Mouse (Mus musculus): Measurements from ENCODE around the gene Gm15127. TPM values are rescaled to one million over a fixed set of nuclear protein-coding genes. Genes with fewer than 3 reads are reported as not detected.
"Not testable (repeated sequence)": the region's sequence is repeated elsewhere in the genome, so short reads cannot be mapped to it uniquely, and the experiment has no call there.

The Gm15127 gene
- polyA plus RNA-seq (2015; fragmentation: Nextera tagmentation; extraction: Ambion mirVana): not detected in 2 replicates

DNA sequence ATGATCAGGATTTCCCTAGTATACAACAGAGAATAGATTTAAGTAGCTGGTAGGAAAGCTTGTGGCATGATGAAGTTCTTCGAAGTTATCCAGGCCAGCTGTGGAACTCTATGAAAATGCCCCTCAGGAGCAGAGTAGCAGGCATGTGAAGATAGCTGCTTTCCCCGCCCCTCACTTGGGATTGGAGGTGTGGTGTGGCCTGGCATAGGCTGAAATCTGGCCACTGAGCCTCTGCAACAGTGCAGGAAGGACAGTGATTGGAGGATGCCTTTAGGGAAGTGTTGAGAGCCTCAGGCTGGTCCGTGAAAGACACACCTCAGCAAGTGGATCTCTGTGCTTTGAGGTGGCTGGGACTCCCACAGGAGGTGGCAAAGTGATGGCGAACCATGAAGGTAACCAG lies at the start of gene Gm15127:
TSS of gene Gm15127 (plus strand) at position 301 of the 400 bp plus-strand sequence.
- H3K4me1 ChIP-seq (ENCODE audit: insufficient read depth); DNase-seq; ATAC-seq; H3K27me3 ChIP-seq (ENCODE audit: insufficient read depth, low read length); H3K36me3 ChIP-seq (replicated peaks; ENCODE audit: insufficient read depth, low read length); H3K9ac ChIP-seq (replicated peaks); H3K4me2 ChIP-seq (ENCODE audit: low read depth, low read length); H3K9me3 ChIP-seq (ENCODE audit: low read length); H3K4me3 ChIP-seq (ENCODE audit: low read depth, low read length); H3K27ac ChIP-seq (ENCODE audit: low read depth): not testable (repeated sequence)
- WGBS (ENCODE audit: insufficient replicate concordance): 83% methylated on average over 1 of the region's 4 CpGs

DNA sequence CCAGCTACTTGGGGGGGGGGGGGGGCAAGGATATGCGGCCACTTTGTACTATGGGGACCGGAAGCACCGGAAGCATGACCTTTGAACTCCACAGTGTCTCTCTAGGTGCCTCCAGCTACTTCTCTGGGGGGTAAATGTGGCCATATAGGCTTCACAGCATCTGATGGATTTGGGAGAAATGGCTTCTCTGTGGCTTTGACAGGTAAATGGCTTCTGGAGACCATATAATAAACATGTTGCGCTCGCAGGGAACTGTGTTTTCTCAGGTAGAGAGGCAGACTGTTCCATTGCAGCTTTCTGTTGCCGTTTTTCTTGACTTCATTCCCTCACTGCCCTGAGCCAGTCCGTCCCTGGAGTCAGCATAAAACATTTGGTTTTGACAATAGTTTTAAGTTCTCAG lies 48.3 kb upstream of the Gm15127 start, which contains the start of gene Gm8334:
TSS of gene Gm8334 (minus strand) at position 101 of the 400 bp plus-strand sequence.
- H3K27ac ChIP-seq (ENCODE audit: low read depth); H3K9ac ChIP-seq (replicated peaks); H3K9me3 ChIP-seq (ENCODE audit: low read length); H3K4me3 ChIP-seq (ENCODE audit: low read depth, low read length); H3K36me3 ChIP-seq (replicated peaks; ENCODE audit: insufficient read depth, low read length); H3K27me3 ChIP-seq (ENCODE audit: insufficient read depth, low read length); H3K4me2 ChIP-seq (ENCODE audit: low read depth, low read length); ATAC-seq; H3K4me1 ChIP-seq (ENCODE audit: insufficient read depth); DNase-seq: not testable (repeated sequence)
- 82% methylated on average over 3 of the region's 7 CpGs for WGBS (ENCODE audit: insufficient replicate concordance)

DNA sequence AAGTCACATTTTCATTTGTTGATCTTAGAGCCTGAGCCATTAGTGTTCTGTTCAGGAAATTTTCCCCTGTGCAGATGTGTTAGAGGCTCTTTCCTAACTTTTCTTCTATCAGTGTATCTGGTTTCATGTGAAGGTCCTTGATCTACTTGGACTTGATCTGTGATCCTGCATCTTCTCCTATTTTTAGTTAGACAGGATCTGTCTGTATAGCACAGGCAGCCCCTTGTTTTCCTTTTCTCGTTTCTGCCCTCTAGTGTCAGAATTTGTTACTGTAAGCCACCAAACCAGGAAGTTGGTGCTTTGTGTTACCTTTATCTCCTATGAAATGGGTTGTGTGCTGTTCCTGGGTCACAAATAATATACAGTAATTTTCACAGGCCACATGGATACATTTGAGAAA lies 12.9 kb downstream of the Gm15127 start:
- DNase-seq; H3K9ac ChIP-seq (replicated peaks); H3K4me1 ChIP-seq (ENCODE audit: insufficient read depth); H3K27ac ChIP-seq (ENCODE audit: low read depth); H3K4me2 ChIP-seq (ENCODE audit: low read depth, low read length); H3K4me3 ChIP-seq (ENCODE audit: low read depth, low read length); ATAC-seq; H3K9me3 ChIP-seq (ENCODE audit: low read length); H3K36me3 ChIP-seq (replicated peaks; ENCODE audit: insufficient read depth, low read length); H3K27me3 ChIP-seq (ENCODE audit: insufficient read depth, low read length): not testable (repeated sequence)
- WGBS (ENCODE audit: insufficient replicate concordance): 7% methylated on average over 1 of the region's 1 CpGs

Other genes with a start within 250 kb of the Gm15127 start
- not detected in 2 replicates for gene Gm15114, start 174.6 kb upstream of the Gm15127 start, polyA plus RNA-seq (2015; fragmentation: Nextera tagmentation; extraction: Ambion mirVana)
- gene Gm8334, start 48.4 kb upstream of the Gm15127 start, polyA plus RNA-seq (2015; fragmentation: Nextera tagmentation; extraction: Ambion mirVana): not detected in 2 replicates
- not detected in 2 replicates for gene Luzp4, start 194.0 kb downstream of the Gm15127 start, polyA plus RNA-seq (2015; fragmentation: Nextera tagmentation; extraction: Ambion mirVana)

Measured in liver, postnatal 0 days (tissue).